Mouse (Mus musculus) urinary bladder, adult 18-20 months (tissue): ENCODE measurements around the gene Olfr447.

ENCODE experiments used
- DNase-seq, 2 experiments: peaks; one replicate each; pipeline ENCODE4 v3.0.0; 2022; ENCODE audit warnings: low spot score in 2 of 2, mixed read lengths in 2 of 2

Gene Olfr447

GRCm38 (mm10) chr6:42908578-42908977, at the start of gene Olfr447:
Gene Olfr447, plus strand, starts transcription at chr6:42908878.
- DNase-seq, result no peak

GRCm38 (mm10) chr6:42860222-42860819, 48.4 kb upstream of the Olfr447 start:
- no peak for DNase-seq

DNA sequence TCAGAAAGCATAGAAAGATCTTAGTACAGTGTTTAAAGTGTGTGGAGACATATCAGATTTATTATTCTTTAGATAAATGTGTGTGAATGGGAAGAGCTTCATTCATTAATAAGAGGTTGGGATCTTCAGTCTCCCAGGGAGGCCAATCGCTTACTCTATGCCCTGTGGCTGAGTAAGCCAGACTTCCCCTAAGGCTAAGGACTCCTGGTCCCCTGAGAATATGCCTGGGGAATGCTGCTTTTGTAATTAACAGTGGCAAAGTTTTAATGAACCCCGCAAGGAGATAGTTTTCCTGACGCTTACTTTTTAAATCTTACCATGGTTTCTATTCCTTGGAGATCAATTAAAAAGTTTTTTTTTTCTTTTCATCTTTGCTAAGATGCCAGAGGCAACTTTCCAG, 39.0 kb upstream of the Olfr447 start:
- no peak for DNase-seq

GRCm38 (mm10) chr6:42876323-42876722, 32.4 kb upstream of the Olfr447 start:
- DNase-seq, result no peak

GRCm38 (mm10) chr6:42890141-42890540, 18.5 kb upstream of the Olfr447 start, which contains the start of gene Olfr448:
Gene Olfr448, plus strand, starts transcription at chr6:42890441.
- no peak for DNase-seq

GRCm38 (mm10) chr6:42900345-42900744, 8.3 kb upstream of the Olfr447 start:
- no peak for DNase-seq

- DNase-seq, result no peak
Measured at GRCm38 (mm10) chr6:42921077-42921476, 12.4 kb downstream of the Olfr447 start, which contains the start of gene Olfr446. Gene Olfr446, plus strand, starts transcription at chr6:42921377.

GRCm38 (mm10) chr6:42948767-42949166, 40.1 kb downstream of the Olfr447 start, which contains the start of gene Olfr444:
Gene Olfr444, plus strand, starts transcription at chr6:42949067.
- no peak for DNase-seq
